Mouse (Mus musculus) ovary, postnatal 36 days (tissue): ENCODE results near the gene Elmod2.
"Not testable (repeated sequence)": the region's sequence is repeated elsewhere in the genome, so short reads cannot be mapped to it uniquely, and the experiment has no call there.

ENCODE experiments used
- DNase-seq: peaks from one replicate; pipeline ENCODE4 v3.0.0; 2022; ENCODE audit warnings: low spot score, mixed read lengths

Elmod2 gene

DNA sequence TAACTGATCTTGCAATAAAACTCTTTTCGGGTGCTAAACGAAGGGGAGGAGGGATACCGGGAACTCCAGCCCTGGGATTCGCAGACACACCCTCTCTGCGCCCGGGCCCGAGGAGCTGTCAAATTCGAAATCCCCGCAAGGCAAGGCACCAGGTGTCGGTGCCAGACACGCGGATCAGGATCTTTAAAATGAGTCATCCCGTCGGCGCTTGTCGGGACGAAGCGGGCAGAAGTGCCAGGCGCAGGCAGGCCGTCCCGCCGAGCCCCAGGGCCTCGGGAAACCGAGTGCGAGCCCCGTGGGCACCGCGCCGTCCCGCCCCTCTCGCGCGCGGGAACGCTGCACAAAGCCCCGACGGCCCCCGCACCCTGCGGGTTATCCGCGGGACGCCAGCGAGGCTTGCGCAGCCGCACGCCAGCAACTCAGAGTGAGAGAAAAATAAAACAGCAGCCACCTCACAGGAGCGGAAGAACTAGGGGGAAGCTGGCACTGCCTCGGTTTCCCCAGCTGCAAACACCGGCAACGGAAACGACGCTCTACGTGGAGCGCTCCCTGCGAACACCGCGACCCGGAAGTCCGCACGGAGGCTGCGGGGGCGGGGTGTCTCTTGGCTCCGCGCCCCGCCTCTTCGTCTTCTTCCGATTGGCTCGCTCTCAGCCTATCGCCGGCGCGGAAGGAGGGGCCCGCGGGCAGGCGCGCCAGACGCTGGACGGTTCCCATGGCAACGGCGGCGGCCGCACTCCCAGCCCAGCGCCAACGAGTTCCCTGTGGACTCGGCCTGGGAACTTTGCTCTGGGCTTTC is at the start of gene Elmod2:
Gene Elmod2 (minus strand): TSS at position 588 of the 799 bp plus-strand sequence.
- DNase-seq, result peak; percentile 98

DNA sequence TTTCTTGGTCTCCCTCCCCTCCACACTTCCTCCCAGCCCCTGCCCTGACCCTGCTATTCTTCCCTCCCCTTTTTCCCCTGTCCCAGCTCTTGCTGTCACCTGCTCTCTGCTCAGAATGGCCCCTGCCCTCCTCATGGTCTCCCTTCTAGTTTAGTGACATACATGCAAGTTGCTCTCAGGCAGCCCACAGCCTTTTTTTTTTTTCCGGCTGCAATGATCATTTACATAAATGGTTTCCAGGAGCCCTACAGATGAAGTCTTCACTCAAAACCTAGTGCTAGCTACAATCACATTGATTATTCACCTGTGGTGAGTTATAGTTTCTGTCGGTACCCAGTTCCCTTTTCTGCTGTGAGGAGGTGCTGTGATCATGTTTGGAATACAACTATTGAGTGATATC is 48.7 kb upstream of the Elmod2 start:
- no peak for DNase-seq

DNA sequence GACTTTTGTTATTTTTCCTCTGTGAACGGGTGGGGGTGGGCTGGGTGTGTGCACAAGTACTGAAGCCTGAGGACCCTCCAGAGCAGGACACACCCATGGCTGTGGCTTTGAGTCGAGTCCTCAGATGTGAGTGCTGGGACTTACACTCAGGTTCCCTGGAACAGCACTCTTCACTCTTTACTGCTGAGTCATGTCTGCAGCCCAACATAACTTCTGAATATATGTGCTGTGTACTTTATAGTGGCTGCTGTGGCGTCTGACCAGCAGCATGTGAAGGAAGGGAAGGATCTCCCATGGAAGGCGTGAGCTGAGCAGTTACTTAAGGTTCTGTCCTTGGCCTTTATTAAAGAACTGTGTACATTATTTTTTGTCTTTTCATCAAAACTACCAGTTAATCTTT is 47.9 kb upstream of the Elmod2 start:
- no peak for DNase-seq

DNA sequence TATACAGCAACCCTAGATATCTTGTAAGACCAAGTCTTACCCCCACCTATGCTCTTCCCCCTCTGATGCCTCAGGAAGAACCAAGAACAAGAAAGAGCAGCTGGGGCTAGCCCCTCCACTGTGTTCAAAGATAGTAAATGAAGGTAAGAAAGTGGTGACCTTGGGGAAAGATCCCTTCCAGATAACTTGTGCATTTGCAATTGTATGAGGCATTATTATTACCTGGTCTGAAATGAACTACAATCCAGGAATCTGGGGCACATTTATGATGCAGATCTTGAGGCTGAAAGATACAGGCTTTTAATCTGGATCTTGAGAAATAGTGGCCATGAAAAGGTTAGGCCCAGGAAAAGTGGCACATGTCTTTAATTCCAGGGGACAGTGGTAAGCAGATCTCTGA is 44.9 kb upstream of the Elmod2 start:
- no peak for DNase-seq

DNA sequence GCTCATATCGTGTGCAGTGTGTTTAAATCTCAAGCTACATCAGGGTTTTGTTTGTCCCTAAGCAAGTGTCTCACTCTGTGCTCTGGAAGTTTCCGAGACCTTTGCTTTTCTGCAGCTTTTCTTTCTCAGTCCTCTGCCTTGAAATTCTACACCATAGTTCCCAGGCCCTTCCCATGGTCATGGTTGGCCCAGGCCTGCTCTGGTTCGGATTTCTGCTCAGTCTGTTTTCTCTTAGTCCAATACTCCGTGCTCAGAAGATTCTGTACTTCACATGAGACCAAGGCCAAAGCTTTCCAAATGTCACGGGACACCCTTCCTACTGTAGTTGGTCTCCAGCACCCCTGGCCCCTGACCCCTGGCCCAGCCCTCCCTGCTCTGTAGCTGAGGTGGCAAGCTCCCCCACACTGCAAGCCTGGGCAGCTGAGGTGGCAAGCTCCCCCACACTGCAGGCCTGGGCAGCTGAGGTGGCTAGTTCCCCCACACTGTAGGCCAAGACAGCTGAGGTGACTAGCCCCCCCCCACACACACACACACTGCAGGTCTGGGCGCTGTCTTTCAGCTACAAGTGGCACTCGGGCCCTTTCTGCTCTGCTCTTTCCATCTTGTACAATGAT is 31.0 kb upstream of the Elmod2 start:
- DNase-seq, result no peak

DNA sequence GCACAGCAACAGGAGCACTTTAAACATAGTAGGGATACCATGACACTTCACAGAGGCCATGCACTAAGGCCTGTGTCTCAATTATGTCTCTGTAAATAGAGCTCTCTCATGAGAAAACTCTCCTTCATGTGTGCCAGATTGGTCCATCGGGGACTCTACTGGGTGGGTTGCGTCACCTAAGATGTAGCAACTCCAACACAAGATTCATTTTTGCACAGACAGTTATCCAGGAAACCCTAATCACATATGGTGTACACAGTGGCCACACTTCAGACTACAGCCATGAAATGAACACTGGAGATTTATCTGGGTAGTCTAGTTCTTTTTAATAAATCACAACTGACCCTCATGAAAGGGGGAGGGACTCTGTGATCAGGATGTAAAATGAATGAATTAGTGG is 19.0 kb upstream of the Elmod2 start:
- DNase-seq, result no peak

DNA sequence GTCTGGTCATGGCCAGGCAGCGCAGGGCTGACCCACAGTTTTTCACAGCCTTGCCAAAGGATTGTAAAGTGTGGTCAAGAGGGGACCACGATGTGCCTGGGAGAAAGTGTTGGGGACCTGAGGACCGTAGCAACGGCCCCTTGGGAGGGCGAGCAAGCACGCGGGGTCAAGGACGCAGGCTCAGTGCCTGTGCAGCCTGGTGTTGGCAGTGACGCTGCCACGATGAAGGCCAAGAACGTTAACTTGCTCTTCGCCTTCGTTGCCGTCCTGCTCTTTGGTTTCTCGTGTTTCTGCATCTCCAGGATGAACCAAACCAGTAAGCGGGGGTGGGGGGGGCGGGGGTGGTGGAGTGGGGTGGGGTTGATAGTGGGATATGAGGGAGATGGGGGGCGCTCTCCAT is 16.0 kb upstream of the Elmod2 start, which contains the start of gene Mgat4d:
Gene Mgat4d (plus strand): TSS at position 209 of the 400 bp plus-strand sequence.
- DNase-seq, result no peak

DNA sequence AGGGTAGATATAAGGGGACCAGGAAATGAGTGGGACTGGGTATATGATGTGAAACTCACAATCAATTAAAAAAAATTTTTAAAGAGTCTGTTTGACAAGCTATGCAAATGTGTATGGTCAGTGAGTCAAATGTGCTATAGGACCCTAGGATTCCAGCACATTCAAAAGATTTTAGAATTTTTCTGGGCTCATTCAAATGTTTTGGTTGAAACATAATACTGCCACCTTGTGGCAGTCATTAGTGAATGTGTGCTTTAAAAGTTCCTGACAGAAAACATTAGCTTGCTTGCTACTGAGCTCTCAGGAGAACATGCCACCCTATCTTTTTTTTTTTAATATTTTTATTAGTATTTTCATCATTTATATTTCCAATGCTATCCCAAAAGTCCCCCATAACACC is 10.4 kb upstream of the Elmod2 start:
- no peak for DNase-seq

DNA sequence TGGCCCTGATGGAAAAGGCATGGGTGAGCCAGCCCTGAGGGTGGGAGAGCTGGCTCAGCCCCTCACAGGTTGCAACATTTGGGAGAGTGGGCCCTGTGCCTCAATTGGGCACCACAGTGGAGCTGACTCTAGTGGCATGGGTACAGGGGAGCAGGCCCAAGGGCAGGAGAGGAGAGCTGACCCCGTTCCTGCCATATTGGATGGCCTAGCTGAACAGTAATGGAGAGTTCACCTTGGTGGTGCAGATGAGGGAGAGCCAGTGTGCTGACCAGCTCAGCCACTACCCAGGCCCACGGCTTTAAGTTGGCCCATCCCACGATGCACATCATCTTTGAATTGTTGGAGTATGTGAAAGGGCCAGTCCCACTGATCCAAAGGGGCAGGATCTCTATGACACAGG is 9.8 kb upstream of the Elmod2 start:
- no peak for DNase-seq

DNA sequence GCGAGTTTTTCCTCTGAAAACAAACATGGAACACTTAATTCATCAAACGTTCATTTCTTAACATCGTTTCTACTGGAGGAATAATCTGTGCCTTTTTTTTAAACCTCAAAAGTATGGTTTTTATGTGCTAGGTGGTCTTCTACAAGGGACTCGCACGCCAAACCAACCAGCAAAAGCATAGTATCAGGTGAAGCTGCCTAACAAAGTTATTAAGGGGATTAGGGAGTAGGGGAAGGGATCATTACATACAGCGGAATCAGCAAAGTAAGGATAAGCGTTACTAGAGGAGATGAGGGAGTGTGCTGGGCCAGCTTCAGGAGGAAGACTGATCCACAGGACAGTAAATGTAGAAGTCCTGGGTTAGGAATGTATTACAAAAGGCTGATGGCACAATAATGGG is 578 bp upstream of the Elmod2 start:
- no peak for DNase-seq

DNA sequence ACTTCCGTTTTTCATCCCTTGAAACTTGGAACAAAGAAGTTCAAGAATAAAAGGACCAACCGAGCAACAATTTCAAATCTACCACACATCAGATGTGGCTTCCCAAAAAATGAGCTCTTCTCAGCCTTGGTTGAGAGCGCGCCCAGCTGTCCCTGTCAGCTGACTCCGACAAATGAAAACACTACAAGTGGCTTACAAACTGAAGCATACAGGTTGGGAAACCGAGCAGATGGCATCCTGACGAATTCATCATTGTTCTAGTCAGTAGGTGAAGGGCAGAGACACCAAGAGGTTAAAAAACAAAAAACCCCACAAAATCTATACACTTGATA is 753 bp downstream of the Elmod2 start:
- DNase-seq, result no peak

DNA sequence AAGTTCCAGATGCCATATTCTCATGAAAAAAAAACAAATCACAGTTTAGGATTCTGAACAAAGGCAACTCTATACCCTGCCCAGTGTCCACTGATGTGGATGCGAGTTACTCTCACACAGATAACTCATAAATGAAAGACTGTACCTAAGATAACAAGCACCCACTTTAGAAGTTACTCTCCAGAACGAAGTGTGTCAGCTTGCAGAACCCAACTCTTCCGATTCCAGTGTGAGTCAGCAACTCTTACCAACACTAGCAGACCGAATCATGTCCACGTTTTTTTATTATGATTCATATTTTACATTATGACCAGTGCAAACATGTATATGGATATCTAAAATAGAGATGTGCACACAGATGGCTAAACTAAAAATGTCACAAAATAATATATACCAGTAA is 4.4 kb downstream of the Elmod2 start:
- DNase-seq, result no peak

DNA sequence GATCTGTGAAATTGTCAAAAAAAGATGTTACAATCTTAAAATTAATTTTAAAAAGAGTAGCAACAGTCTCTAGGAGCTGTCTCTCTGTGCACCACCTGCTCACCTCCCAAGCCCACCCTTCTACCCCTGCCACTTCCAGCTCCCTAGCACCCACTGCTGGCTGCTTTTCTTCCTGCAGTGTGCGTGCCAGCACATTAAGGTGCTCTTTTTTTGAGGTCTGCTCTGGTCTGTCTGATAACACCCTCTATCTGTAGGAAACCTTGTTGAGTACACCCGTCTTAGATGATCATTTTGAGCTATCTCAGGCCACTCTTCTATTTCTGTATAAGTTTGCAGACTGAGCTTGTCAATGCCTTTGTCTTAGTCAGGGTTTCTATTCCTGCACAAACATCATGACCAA is 9.2 kb downstream of the Elmod2 start:
- no peak for DNase-seq

DNA sequence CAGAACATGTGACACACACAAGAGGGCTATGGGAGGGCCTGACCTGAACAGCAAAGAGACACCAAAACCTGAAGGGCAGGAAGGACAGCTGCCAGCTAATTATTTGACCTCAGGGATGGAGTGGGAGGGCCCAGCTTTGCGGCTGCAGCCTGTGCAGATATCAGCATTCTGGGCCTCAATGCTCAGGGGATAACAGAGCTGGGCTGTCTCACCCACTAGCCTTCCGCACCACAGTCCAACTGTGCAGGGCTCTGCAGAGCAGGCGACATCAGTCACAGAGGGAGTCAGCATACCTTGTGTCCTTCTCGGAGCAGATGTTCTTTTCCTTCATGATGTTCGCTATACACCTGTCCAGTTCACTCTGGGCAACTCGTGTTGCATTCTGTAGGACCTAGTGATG is 9.9 kb downstream of the Elmod2 start:
- no peak for DNase-seq

DNA sequence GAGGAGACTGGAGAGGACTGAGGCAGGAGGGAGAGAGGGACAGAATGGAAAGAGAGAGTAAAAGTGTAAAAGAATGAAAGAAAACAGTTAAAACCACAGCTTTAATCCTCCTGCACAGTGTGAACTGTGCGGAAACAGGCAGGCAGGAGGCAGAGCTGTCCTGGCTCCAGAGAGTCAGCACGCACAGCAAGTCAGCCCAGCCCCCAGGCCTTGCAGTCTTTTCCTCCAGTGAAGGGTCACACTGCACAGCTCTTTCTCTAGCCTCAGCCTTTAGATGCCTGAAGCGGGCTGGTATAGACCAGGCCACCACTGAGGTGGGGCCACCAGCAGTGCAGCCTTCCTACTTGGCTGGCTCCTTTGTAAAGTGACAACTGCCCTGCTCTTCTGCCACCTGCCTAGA is 11.7 kb downstream of the Elmod2 start:
- DNase-seq, result no peak

DNA sequence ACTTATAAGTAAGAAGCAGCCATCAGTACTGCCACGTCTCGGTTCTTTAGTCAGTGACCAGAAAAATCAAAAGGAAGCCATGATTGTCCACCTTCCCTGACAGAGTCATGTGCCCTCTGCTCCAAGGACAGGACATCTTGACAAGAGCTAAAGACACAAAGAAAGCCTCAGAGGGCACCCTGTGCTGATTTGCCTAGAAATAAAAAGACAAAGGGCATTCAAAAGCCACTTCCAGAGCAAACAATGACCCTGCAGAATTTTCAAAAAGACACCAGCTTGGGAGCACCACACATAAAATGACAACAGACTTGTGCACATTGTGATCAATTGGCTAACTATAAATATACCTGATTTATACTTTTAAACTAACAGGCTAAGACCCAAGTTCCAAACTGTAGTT is 16.6 kb downstream of the Elmod2 start:
- DNase-seq, result no peak

DNA sequence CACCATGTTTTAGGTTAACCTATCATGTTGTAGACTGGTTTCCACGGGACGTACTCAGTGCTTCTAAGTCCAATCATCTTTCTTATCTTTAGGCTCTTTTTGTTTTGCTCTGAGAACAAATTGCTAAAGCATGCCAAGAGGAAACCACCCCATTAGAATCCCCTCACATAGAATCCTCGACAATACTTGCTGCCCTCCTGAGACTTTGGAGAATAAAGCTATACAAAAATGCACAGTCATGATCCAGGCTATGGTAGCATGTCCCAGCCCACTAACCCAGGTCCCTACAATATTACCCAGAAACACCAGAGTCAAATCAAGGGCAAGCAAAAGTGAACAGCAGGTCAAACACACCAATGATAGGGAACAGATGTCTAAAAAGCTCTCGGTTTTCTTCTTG is 17.2 kb downstream of the Elmod2 start:
- DNase-seq, result not testable (repeated sequence)

DNA sequence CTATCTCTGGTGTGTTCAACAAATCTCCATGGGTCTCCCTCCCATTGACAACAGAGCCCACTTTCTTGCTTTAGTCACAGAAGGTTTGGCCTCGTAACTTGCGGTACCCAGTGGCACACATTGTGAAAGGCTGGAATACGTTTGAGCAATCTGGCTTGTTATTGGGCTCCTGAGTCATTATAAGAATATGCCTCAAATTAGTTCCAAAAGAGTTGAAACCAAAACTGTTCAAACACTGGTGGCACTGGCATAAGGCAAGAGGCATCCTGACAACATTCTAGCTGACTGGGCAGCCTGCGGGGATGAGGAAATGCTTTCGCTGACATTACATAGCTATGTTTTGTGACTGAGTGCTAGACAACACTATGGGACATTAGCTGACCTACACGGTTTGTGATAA is 22.4 kb downstream of the Elmod2 start:
- DNase-seq, result no peak

DNA sequence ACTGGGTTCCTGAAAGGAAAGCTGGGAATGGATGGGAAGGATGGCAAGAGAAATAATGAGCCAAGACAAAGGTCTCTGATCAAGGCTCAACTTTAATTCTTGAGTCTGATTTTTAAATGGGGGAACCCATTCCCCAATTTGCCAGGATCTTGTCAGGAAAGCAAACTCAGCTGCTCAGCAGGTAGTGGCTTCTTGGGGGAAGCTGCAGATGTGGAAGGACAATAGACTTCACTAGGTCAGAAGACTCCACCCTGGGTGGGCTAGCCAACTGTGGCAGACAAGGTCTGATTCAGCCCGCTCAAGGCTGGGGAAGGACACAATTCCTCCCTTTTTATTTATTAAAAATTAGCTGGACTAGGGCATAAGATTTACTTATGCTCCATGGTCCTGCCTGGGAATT is 27.3 kb downstream of the Elmod2 start:
- DNase-seq, result no peak

DNA sequence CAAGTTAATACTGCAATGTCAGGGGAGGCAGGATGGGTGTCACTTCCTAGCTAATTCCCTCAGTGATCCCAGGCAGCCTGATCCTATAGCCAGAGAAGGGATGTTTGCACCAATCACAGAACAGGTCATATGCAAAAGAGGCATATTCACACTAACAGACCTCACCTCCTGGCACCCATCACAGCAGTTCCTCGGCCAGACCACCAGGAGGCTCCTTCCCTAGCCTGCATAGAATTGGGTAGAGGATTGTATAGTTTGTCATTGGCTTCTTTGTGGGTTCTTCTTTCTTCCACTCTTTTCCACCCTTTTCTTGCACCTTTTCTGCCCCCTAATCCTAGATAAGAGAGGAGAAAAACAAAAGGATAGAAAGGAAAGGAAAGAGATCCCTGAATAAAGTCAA is 32.2 kb downstream of the Elmod2 start:
- DNase-seq, result no peak

DNA sequence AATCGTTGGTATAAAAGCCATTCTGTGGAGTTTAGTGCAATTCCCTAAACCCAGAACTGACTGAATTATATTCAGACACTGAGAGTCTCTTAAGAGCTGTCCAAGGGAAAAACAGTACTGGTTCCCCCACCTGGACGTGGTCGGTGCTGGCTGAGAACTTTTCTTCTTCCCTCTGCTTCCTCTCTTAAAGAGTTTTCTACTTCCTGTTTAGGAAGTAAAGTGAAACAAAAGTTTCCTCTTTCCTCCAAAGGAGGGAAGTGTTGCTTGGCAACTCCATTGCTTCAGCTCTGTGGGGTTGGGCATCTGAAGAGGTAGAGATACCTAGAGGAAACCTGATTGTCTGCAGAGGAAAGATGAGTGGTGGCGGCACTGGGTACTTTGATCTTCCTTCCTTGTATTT is 34.9 kb downstream of the Elmod2 start:
- no peak for DNase-seq

DNA sequence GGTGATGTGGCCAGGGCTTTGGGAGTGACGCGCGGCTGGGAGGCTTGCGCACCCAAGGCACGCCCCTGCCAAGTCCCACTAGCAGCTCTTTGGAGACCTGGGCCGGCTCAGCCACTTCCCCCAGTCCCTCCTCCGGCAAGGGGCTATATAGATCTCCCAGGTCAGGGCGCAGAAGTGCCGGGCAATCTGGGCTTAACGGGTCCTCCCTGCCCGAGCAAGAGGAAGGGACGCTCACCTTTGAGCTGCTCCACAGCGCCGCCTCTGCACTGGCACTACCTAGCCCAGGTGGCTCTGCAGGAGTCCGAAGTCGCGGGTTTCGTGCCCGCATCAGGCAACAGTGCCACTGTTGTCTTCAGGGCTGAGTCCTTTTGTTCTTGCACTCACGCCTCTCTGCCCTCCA is 42.1 kb downstream of the Elmod2 start, which contains the start of gene Ucp1:
Gene Ucp1 (plus strand): TSS at position 177 of the 400 bp plus-strand sequence.
- DNase-seq, result peak; percentile 9

DNA sequence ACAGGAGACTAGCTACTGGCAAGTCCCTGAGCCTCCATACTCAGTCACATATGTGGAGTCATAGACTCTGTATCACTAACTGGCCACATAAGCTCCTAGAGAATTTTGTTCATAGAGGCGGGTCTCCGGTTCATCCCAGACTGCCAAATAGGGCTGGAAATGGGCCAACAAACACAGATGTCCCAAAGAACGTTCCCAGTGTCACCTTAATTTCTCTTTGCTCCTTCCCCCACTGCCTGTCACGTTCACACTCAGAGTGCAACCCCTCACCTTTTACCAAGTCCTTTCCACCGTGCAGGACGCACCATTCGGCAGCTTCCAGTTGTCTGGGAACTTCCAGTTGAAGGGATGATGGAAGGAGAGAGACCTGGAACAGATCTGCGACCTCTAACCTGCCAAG is 46.9 kb downstream of the Elmod2 start:
- no peak for DNase-seq

DNA sequence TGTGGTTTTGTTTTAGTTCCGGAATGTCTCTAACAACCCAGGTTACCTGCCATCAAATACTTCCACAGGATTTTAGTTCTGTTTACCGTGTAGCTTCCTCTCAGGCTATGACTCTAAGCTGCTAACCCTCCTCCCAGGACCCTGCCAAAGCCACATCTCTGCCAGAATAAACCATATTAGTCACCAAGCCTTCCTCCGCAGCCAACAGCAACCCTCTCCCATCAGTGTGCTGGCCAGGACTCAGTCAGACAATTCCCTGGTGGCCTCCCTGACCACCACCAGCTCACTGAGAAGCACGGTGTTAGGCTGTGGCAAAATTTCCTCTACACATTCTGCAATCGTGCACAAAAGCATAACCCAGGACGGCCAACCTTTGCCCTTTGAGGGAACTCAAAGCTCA is 53.9 kb downstream of the Elmod2 start:
- no peak for DNase-seq
